Mouse (Mus musculus): ENCODE measurements around the gene Gnb1. TPM values are rescaled to one million over a fixed set of nuclear protein-coding genes. Genes with fewer than 3 reads are reported as not detected.
A peak's percentile ranks its signal among the peaks of the same experiment; 100 is the strongest.

Gnb1 gene
- polyA plus RNA-seq, 1 experiment from 2014 or later = 771 TPM

- ATAC-seq (ENCODE audit: low FRiP score) (no peak), DNase-seq (ENCODE audit: low spot score, missing footprints) (no peak)
- H3K4me1 ChIP-seq (ENCODE audit: control insufficient read depth, insufficient read depth, low read length) = no peaks in the 10 kb centered on the region
- H3K27ac ChIP-seq (ENCODE audit: low read depth, low read length) = no peak overlapping the region
- WGBS = 56% methylated on average over 1 of the region's 1 CpGs
- H3K4me3 ChIP-seq (ENCODE audit: low read depth, low read length) = no peak overlapping the region
- H3K27me3 ChIP-seq (ENCODE audit: control insufficient read depth, insufficient read depth, low read length) = no peaks in the 10 kb centered on the region
- peaks cover 8% of the 10 kb centered on the region for H3K36me3 ChIP-seq (ENCODE audit: control insufficient read depth, insufficient read depth, low read length)
- no peak overlapping the region for H3K9ac ChIP-seq (ENCODE audit: low read length)
- H3K9me3 ChIP-seq (ENCODE audit: control insufficient read depth, low read length) = no peaks in the 10 kb centered on the region
- no peak overlapping the region for H3K4me2 ChIP-seq
Observed at GRCm38 (mm10) chr4:155593780-155594179, 102.6 kb downstream of the Gnb1 start.

- H3K4me3 ChIP-seq (ENCODE audit: low read depth, low read length) = no peak overlapping the region
- H3K4me1 ChIP-seq (ENCODE audit: control insufficient read depth, insufficient read depth, low read length) = peaks cover 2% of the 10 kb centered on the region; the same call in 1 of the 2 replicates
- no peaks in the 10 kb centered on the region for H3K36me3 ChIP-seq (ENCODE audit: control insufficient read depth, insufficient read depth, low read length)
- H3K4me2 ChIP-seq = no peak overlapping the region
- 87% methylated on average over 3 of the region's 3 CpGs for WGBS
- H3K27me3 ChIP-seq (ENCODE audit: control insufficient read depth, insufficient read depth, low read length) = no peaks in the 10 kb centered on the region
- no peak overlapping the region for H3K27ac ChIP-seq (ENCODE audit: low read depth, low read length)
- no peak overlapping the region for H3K9ac ChIP-seq (ENCODE audit: low read length)
- no peak for DNase-seq (ENCODE audit: low spot score, missing footprints)
- ATAC-seq (ENCODE audit: low FRiP score) = no peak
- no peaks in the 10 kb centered on the region for H3K9me3 ChIP-seq (ENCODE audit: control insufficient read depth, low read length)
Observed at GRCm38 (mm10) chr4:155595777-155596176, 104.6 kb downstream of the Gnb1 start.

GRCm38 (mm10) chr4:155596606-155597005 is 105.4 kb downstream of the Gnb1 start:
- Histone ChIP-seq H3K4me1 (ENCODE audit: control insufficient read depth, insufficient read depth, low read length) (peaks cover 3% of the 10 kb centered on the region; the same call in 1 of the 2 replicates), H3K9me3 (ENCODE audit: control insufficient read depth, low read length) (no peaks in the 10 kb centered on the region), H3K27ac (ENCODE audit: low read depth, low read length) (no peak overlapping the region), H3K36me3 (ENCODE audit: control insufficient read depth, insufficient read depth, low read length) (no peaks in the 10 kb centered on the region), H3K9ac (ENCODE audit: low read length) (no peak overlapping the region), H3K27me3 (ENCODE audit: control insufficient read depth, insufficient read depth, low read length) (no peaks in the 10 kb centered on the region), H3K4me3 (ENCODE audit: low read depth, low read length) (no peak overlapping the region), H3K4me2 (no peak overlapping the region)
- DNase-seq (ENCODE audit: low spot score, missing footprints) = no peak
- WGBS = 75% methylated on average over 5 of the region's 5 CpGs
- no peak for ATAC-seq (ENCODE audit: low FRiP score)

- H3K9me3 ChIP-seq (ENCODE audit: control insufficient read depth, low read length) = no peaks in the 10 kb centered on the region
- no peak for DNase-seq (ENCODE audit: low spot score, missing footprints)
- no peak overlapping the region for H3K4me3 ChIP-seq (ENCODE audit: low read depth, low read length)
- no peak overlapping the region for H3K9ac ChIP-seq (ENCODE audit: low read length)
- no peak overlapping the region for H3K27ac ChIP-seq (ENCODE audit: low read depth, low read length)
- no peaks in the 10 kb centered on the region for H3K27me3 ChIP-seq (ENCODE audit: control insufficient read depth, insufficient read depth, low read length)
- peaks cover 9% of the 10 kb centered on the region for H3K4me1 ChIP-seq (ENCODE audit: control insufficient read depth, insufficient read depth, low read length)
- no peak overlapping the region for H3K4me2 ChIP-seq
- no peak for ATAC-seq (ENCODE audit: low FRiP score)
- 24% methylated on average over 20 of the region's 20 CpGs for WGBS
- H3K36me3 ChIP-seq (ENCODE audit: control insufficient read depth, insufficient read depth, low read length) = no peaks in the 10 kb centered on the region
Observed at GRCm38 (mm10) chr4:155598536-155598935, 107.4 kb downstream of the Gnb1 start.

GRCm38 (mm10) chr4:155599901-155600825 is 109.0 kb downstream of the Gnb1 start:
- no peaks in the 10 kb centered on the region for H3K36me3 ChIP-seq (ENCODE audit: control insufficient read depth, insufficient read depth, low read length)
- H3K27me3 ChIP-seq (ENCODE audit: control insufficient read depth, insufficient read depth, low read length) = no peaks in the 10 kb centered on the region
- WGBS = 87% methylated on average over 11 of the region's 11 CpGs
- H3K4me2 ChIP-seq = peak overlapping the region; percentile 97
- no peaks in the 10 kb centered on the region for H3K9me3 ChIP-seq (ENCODE audit: control insufficient read depth, low read length)
- H3K4me1 ChIP-seq (ENCODE audit: control insufficient read depth, insufficient read depth, low read length) = peaks cover 9% of the 10 kb centered on the region
- no peak for ATAC-seq (ENCODE audit: low FRiP score)
- no peak for DNase-seq (ENCODE audit: low spot score, missing footprints)
- H3K27ac ChIP-seq (ENCODE audit: low read depth, low read length) = peak overlapping the region; percentile 95
- peak overlapping the region; percentile 86 for H3K9ac ChIP-seq (ENCODE audit: low read length)
- H3K4me3 ChIP-seq (ENCODE audit: low read depth, low read length) = peak overlapping the region; percentile 94

GRCm38 (mm10) chr4:155601091-155601996 is 110.2 kb downstream of the Gnb1 start, which contains the start of gene Slc35e2:
Gene Slc35e2, plus strand, starts transcription at chr4:155601416.
- Histone ChIP-seq H3K9me3 (ENCODE audit: control insufficient read depth, low read length) (no peaks in the 10 kb centered on the region), H3K36me3 (ENCODE audit: control insufficient read depth, insufficient read depth, low read length) (no peaks in the 10 kb centered on the region), H3K9ac (ENCODE audit: low read length) (peak within 1 kb of the TSS; percentile 86), H3K4me2 (peak within 1 kb of the TSS; percentile 97), H3K4me3 (ENCODE audit: low read depth, low read length) (peak within 1 kb of the TSS; percentile 94), H3K27ac (ENCODE audit: low read depth, low read length) (peak within 1 kb of the TSS; percentile 95), H3K27me3 (ENCODE audit: control insufficient read depth, insufficient read depth, low read length) (no peaks in the 10 kb centered on the region), H3K4me1 (ENCODE audit: control insufficient read depth, insufficient read depth, low read length) (peaks cover 9% of the 10 kb centered on the region)
- DNase-seq (ENCODE audit: low spot score, missing footprints) = peak; percentile 100
- under 1% methylated on average over 64 of the region's 65 CpGs for WGBS
- ATAC-seq (ENCODE audit: low FRiP score) = peak; percentile 96

- peak overlapping the region; percentile 97 for H3K4me2 ChIP-seq
- no peaks in the 10 kb centered on the region for H3K9me3 ChIP-seq (ENCODE audit: control insufficient read depth, low read length)
- H3K27ac ChIP-seq (ENCODE audit: low read depth, low read length) = peak overlapping the region; percentile 95
- ATAC-seq (ENCODE audit: low FRiP score) (peak; percentile 67; the same call in 1 of the 2 replicates), DNase-seq (ENCODE audit: low spot score, missing footprints) (no peak)
- no peaks in the 10 kb centered on the region for H3K36me3 ChIP-seq (ENCODE audit: control insufficient read depth, insufficient read depth, low read length)
- peaks cover 9% of the 10 kb centered on the region for H3K4me1 ChIP-seq (ENCODE audit: control insufficient read depth, insufficient read depth, low read length)
- 2% methylated on average over 31 of the region's 31 CpGs for WGBS
- H3K4me3 ChIP-seq (ENCODE audit: low read depth, low read length) = peak overlapping the region; percentile 94
- H3K27me3 ChIP-seq (ENCODE audit: control insufficient read depth, insufficient read depth, low read length) = no peaks in the 10 kb centered on the region
- peak overlapping the region; percentile 86 for H3K9ac ChIP-seq (ENCODE audit: low read length)
Observed at GRCm38 (mm10) chr4:155601997-155602456, 110.9 kb downstream of the Gnb1 start.

- no peak overlapping the region for H3K4me3 ChIP-seq (ENCODE audit: low read depth, low read length)
- peaks cover 9% of the 10 kb centered on the region for H3K4me1 ChIP-seq (ENCODE audit: control insufficient read depth, insufficient read depth, low read length)
- no peak overlapping the region; the same call in 1 of the 2 replicates for H3K9ac ChIP-seq (ENCODE audit: low read length)
- DNase-seq (ENCODE audit: low spot score, missing footprints) (no peak), ATAC-seq (ENCODE audit: low FRiP score) (no peak)
- H3K27me3 ChIP-seq (ENCODE audit: control insufficient read depth, insufficient read depth, low read length) = no peaks in the 10 kb centered on the region
- no peaks in the 10 kb centered on the region for H3K36me3 ChIP-seq (ENCODE audit: control insufficient read depth, insufficient read depth, low read length)
- no peak overlapping the region for H3K27ac ChIP-seq (ENCODE audit: low read depth, low read length)
- no peaks in the 10 kb centered on the region for H3K9me3 ChIP-seq (ENCODE audit: control insufficient read depth, low read length)
- 89% methylated on average over 1 of the region's 1 CpGs for WGBS
- peak overlapping the region; percentile 97 for H3K4me2 ChIP-seq
Observed at GRCm38 (mm10) chr4:155602753-155603152, 111.6 kb downstream of the Gnb1 start.

Data from midbrain, embryonic 11.5 days (tissue).